Comparison of ENCODE assay signal across 18 mouse cellular contexts in the genomic region with DNA sequence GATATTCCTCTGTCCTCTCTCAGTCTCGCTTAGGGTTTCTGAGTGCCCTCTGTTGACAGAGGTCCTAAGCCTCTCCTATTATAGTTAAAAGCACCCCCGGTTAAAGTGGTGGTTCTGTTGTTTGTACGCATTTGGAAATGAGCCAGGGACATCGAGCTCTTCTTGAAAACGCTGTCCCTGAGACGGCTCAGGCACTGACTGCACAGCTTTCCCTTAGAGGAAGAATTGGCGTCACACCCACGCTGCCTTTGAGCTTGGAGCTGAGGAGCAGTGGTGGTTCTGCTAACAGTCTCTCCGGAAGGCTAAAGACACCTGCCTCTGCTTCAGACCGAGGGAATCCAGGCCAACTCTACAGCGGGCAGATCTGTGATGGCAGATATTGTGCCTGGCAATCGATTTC. TPM values are rescaled to one million over a fixed set of nuclear protein-coding genes. Genes with fewer than 3 reads are reported as not detected.
DNase-seq lines count a peak whose midpoint lies in the region; ATAC-seq and TF ChIP-seq lines count a peak whose summit lies in the region.
"Had no signal": no experiment of that assay in that cellular context is flagged by ENCODE, and none has a peak within 500 bp of the region (broad histone marks: within the 10 kb centered on the region; RNA-seq: fewer than 3 reads in every experiment).

No protein-coding gene starts in this region.

- DNase-seq in gastrocnemius, adult 18-20 months (ENCODE audit: low spot score): peak; percentile 17
- DNase-seq in gastrocnemius, adult 8-10 months (ENCODE audit: low spot score in 2 of 2): no peak
- DNase-seq in hindbrain, postnatal 0 days (ENCODE audit: low spot score): peak; percentile 31
- peak; percentile 40 for DNase-seq in right cerebral cortex, adult 18-20 months
- DNase-seq in right cerebral cortex, postnatal 4 days: no peak
- DNase-seq in liver: no peak
- DNase-seq: cerebellum, adult 8-10 months; gastrocnemius, postnatal 14 days; kidney, adult 8-10 months had no signal

- TF ChIP-seq CTCF in hindbrain, postnatal 0 days (IDR thresholded peaks at IDR 0.05; ENCODE audit: low read depth): no peak

- ATAC-seq in hindbrain, postnatal 0 days: no peak
- no peak for ATAC-seq in hindbrain, embryonic 13.5 days (ENCODE audit: low FRiP score)
- ATAC-seq: hindbrain, embryonic 16.5 days had no signal

- H3K4me3 ChIP-seq in hindbrain, postnatal 0 days (ENCODE audit: low read length): no peak overlapping the region
- no peak overlapping the region for H3K4me3 ChIP-seq in hindbrain, embryonic 13.5 days
- H3K4me3 ChIP-seq: myocyte had no signal

- no peak overlapping the region for H3K4me2 ChIP-seq in hindbrain, postnatal 0 days (ENCODE audit: low read depth, low read length)
- H3K4me2 ChIP-seq in hindbrain, embryonic 13.5 days: no peak overlapping the region
- H3K4me2 ChIP-seq: midbrain, embryonic 11.5 days had no signal

- H3K36me3 ChIP-seq in hindbrain, postnatal 0 days (ENCODE audit: insufficient read depth, low read length): no peaks in the 10 kb centered on the region
- H3K36me3 ChIP-seq in hindbrain, embryonic 13.5 days: no peaks in the 10 kb centered on the region

- no peak overlapping the region for H3K9ac ChIP-seq in hindbrain, postnatal 0 days (replicated peaks; ENCODE audit: low read length)
- no peak overlapping the region for H3K9ac ChIP-seq in hindbrain, embryonic 13.5 days

- H3K27ac ChIP-seq in hindbrain, postnatal 0 days: no peak overlapping the region
- no peak overlapping the region for H3K27ac ChIP-seq in hindbrain, embryonic 13.5 days

- no peaks in the 10 kb centered on the region for H3K27me3 ChIP-seq in hindbrain, postnatal 0 days (ENCODE audit: insufficient read depth, low read length)
- no peaks in the 10 kb centered on the region for H3K27me3 ChIP-seq in hindbrain, embryonic 13.5 days

- H3K9me3 ChIP-seq in hindbrain, postnatal 0 days (ENCODE audit: low read length): no peaks in the 10 kb centered on the region
- H3K9me3 ChIP-seq in hindbrain, embryonic 13.5 days: no peaks in the 10 kb centered on the region

- no peaks in the 10 kb centered on the region for H3K4me1 ChIP-seq in hindbrain, postnatal 0 days (ENCODE audit: insufficient read depth, low read length)
- H3K4me1 ChIP-seq in hindbrain, embryonic 13.5 days (replicated peaks): peaks cover 10% of the 10 kb centered on the region

- WGBS in hindbrain, postnatal 0 days: 50% methylated on average over 12 of the region's 12 CpGs
- WGBS in hindbrain, embryonic 13.5 days: 69% methylated on average over 12 of the region's 12 CpGs

RNA-seq across cellular contexts. Expression of a gene that starts 14.9 kb away (rescaled TPM):
- total RNA-seq in gastrocnemius, adult 18-20 months (2021): 10 to 100 TPM; 23.5 to 29.6 TPM
- total RNA-seq in gastrocnemius, adult 8-10 months (2022): 10 to 100 TPM; 20.6 to 37.3 (median 29.6) TPM
- total RNA-seq in hindbrain, postnatal 0 days (2014; rRNA removed): 0.05 TPM in 1 of 2 replicates, not detected in the other
- polyA plus RNA-seq in hindbrain, postnatal 0 days (2015; fragmentation: Nextera tagmentation; extraction: Ambion mirVana): 0.15 and 0.23 TPM in 2 replicates
- 0.08 and 0.14 TPM in 2 replicates for polyA plus RNA-seq in hindbrain, embryonic 13.5 days (2015; fragmentation: Nextera tagmentation; extraction: Ambion mirVana)
- polyA plus RNA-seq: midbrain, embryonic 11.5 days had no signal

RNA-seq across cellular contexts. Expression of a gene that starts 28.6 kb away (rescaled TPM):
- total RNA-seq in gastrocnemius, adult 18-20 months (2021): not detected
- total RNA-seq in gastrocnemius, adult 8-10 months (2022): not detected
- not detected in 2 replicates for total RNA-seq in hindbrain, postnatal 0 days (2014; rRNA removed)
- not detected in 2 replicates for polyA plus RNA-seq in hindbrain, postnatal 0 days (2015; fragmentation: Nextera tagmentation; extraction: Ambion mirVana)
- polyA plus RNA-seq in hindbrain, embryonic 13.5 days (2015; fragmentation: Nextera tagmentation; extraction: Ambion mirVana): not detected in 2 replicates
- total RNA-seq: gastrocnemius, postnatal 14 days; layer of hippocampus, adult 18-20 months had no signal
- polyA plus RNA-seq: hindbrain, embryonic 16.5 days; limb, embryonic 11.5 days; liver, embryonic 16.5 days; midbrain, embryonic 11.5 days; myocyte; spleen, adult 2 months; testis, adult 2 months had no signal

RNA-seq across cellular contexts. Expression of a gene that starts 44.2 kb away (rescaled TPM):
- under 1 TPM in 1 of 2 experiments, not detected in 1; 0.37 TPM for total RNA-seq in gastrocnemius, adult 18-20 months (2021)
- under 1 TPM in 1 of 4 experiments, not detected in 3; 0.27 TPM for total RNA-seq in gastrocnemius, adult 8-10 months (2022)
- total RNA-seq in hindbrain, postnatal 0 days (2014; rRNA removed): 0.16 TPM in 1 of 2 replicates, not detected in the other
- not detected in 2 replicates for polyA plus RNA-seq in hindbrain, postnatal 0 days (2015; fragmentation: Nextera tagmentation; extraction: Ambion mirVana)
- polyA plus RNA-seq in hindbrain, embryonic 13.5 days (2015; fragmentation: Nextera tagmentation; extraction: Ambion mirVana): not detected in 2 replicates
- total RNA-seq: gastrocnemius, postnatal 14 days; layer of hippocampus, adult 18-20 months had no signal
- polyA plus RNA-seq: hindbrain, embryonic 16.5 days; liver, embryonic 16.5 days; midbrain, embryonic 11.5 days; myocyte; spleen, adult 2 months had no signal

RNA-seq across cellular contexts. Expression of a gene that starts 50.4 kb away (rescaled TPM):
- total RNA-seq in gastrocnemius, adult 18-20 months (2021): 10 to 100 TPM; 29.9 to 33.8 TPM
- total RNA-seq in gastrocnemius, adult 8-10 months (2022): 10 to 100 TPM; 25.0 to 47.1 (median 34.0) TPM
- 130 and 134 TPM in 2 replicates for total RNA-seq in hindbrain, postnatal 0 days (2014; rRNA removed)
- 38.7 and 39.9 TPM in 2 replicates for polyA plus RNA-seq in hindbrain, postnatal 0 days (2015; fragmentation: Nextera tagmentation; extraction: Ambion mirVana)
- 46.1 and 49.7 TPM in 2 replicates for polyA plus RNA-seq in hindbrain, embryonic 13.5 days (2015; fragmentation: Nextera tagmentation; extraction: Ambion mirVana)

Comparison
In these comparisons a context has a peak if more than half of its experiments do, and no peak if none do; other contexts are left out.
1. DNase-seq: peak in gastrocnemius, adult 18-20 months (single experiment), hindbrain, postnatal 0 days (single experiment) and right cerebral cortex, adult 18-20 months (single experiment); none in gastrocnemius, adult 8-10 months (0 of 2), right cerebral cortex, postnatal 4 days (single experiment) and liver (single experiment).
2. RNA of a gene that starts 14.9 kb away (total RNA-seq): 20.6 to 37.3 TPM in gastrocnemius, adult 8-10 months and 23.5 to 29.6 TPM in gastrocnemius, adult 18-20 months; 0.05 TPM in hindbrain, postnatal 0 days; every median in the first group is over 10 times any median in the second.